Mouse (Mus musculus) gastrocnemius, adult 2 months (tissue): ENCODE results near the gene Gimap1. TPM values are rescaled to one million over a fixed set of nuclear protein-coding genes. Genes with fewer than 3 reads are reported as not detected.

Experiments
- DNase-seq: peaks from one replicate; pipeline ENCODE4 v3.0.0; 2022
- H3K27ac ChIP-seq: fragments of 200-600 bp; 2 replicates; pipeline ENCODE4 v1.8.1; 2022; ENCODE audit warnings: mild to moderate bottlenecking
- H3K4me3 ChIP-seq: fragments of 200-600 bp; 2 replicates; pipeline ENCODE4 v1.8.1; 2022; ENCODE audit warnings: mild to moderate bottlenecking, moderate library complexity
- CTCF ChIP-seq: fragments of 200-600 bp; IDR thresholded peaks from 2 replicates; pipeline ENCODE4 v1.8.1; 2022; ENCODE audit warnings: antibody characterized with exemption, mild to moderate bottlenecking, moderate library complexity
- intact Hi-C: fragments of 180-260 bp; cut with DNase I; formaldehyde crosslinking; loops from one replicate; pipeline ENCODE4 v1.15.1; 2025
- long read RNA-seq, 2 experiments: library from polyadenylated mRNA; stranded (forward); transcript quantifications; one replicate each; pipeline ENCODE4 v2.0.0; 2021
- total RNA-seq, 2 experiments: library from RNA; stranded (reverse); gene quantifications; 2 replicates each; pipeline ENCODE4 v1.2.3; 2021

Gene Gimap1
- 1 to 10 TPM; 2.2 to 2.3 TPM for total RNA-seq
- long read RNA-seq, experiment 1, partial matches to known transcripts: 0 of 3 reads
- long read RNA-seq, experiment 1, other reads (novel, unspliced or antisense): 0 of 3 reads
- long read RNA-seq, experiment 2, transcript Gimap1-201 (3 exons, 1,493 nt): major isoform, 6 of 6 reads
- long read RNA-seq, experiment 2, partial matches to known transcripts: 0 of 6 reads
- long read RNA-seq, experiment 2, other reads (novel, unspliced or antisense): 0 of 6 reads

- Histone ChIP-seq H3K27ac (peak within 1 kb of the TSS; percentile 86), H3K4me3 (peak within 1 kb of the TSS; percentile 72)
- intact Hi-C loops: no loop called here
- TF ChIP-seq CTCF: no peak
- DNase-seq: peak; percentile 41
Observed at GRCm38 (mm10) chr6:48738961-48739779, at the start of gene Gimap1. Gene Gimap1 (plus strand): TSS chr6:48739054.

DNA sequence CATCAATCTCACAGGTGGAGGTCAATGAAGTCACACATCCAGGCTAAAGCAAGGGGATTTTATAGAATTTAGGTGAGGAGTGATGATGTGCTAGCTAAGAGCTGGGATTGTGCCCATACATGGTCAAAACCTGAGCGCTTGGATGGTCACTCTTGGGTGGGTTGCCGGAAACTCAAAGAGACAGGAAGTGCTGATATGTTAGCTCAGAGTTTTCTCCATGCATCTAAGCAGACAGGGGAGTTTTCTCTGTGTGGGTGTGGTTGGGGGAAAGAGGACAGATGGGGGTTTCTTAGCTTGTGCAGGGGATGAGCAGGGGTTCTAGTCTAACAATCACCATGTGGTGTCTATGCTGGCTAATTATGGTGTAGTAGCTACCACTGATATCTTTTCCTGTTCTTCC is 49.5 kb upstream of the Gimap1 start:
- intact Hi-C loops: loop anchor here (10.0 kb wide), 1 partner anchor 55 kb away; the partner anchor contains the start of gene Gimap5
- DNase-seq: no peak
- TF ChIP-seq CTCF: no peak
- Histone ChIP-seq H3K27ac (no peak overlapping the region), H3K4me3 (no peak overlapping the region)

DNA sequence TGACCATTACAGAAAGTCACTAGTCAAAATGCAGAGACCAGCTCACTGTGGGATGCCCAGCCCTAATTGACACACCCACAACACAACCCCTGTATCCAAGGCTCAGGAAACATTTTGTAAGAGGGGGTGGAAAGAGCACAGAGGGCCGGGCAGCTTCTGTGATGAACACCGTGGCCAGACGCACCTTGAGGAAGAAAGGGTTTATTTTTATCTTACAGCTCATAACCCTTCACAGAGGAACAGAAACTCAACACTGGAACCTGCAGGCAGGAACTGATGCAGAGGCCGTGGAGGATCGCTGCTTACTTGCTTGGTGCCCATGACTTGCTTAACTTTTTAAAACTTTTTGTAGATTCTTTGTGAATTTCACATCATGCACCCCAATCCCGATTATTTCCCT is 45.9 kb upstream of the Gimap1 start:
- TF ChIP-seq CTCF: no peak
- intact Hi-C loops: no loop called here
- Histone ChIP-seq H3K27ac (no peak overlapping the region), H3K4me3 (no peak overlapping the region)
- no peak for DNase-seq

- Histone ChIP-seq H3K4me3 (no peak overlapping the region), H3K27ac (peak overlapping the region; percentile 79)
- TF ChIP-seq CTCF: no peak
- intact Hi-C loops: no loop called here
- no peak for DNase-seq
Observed at GRCm38 (mm10) chr6:48696830-48697554, 41.9 kb upstream of the Gimap1 start.

- intact Hi-C loops: no loop called here
- no peak for DNase-seq
- Histone ChIP-seq H3K27ac (peak overlapping the region; percentile 79), H3K4me3 (no peak overlapping the region)
- no peak for TF ChIP-seq CTCF
Observed at GRCm38 (mm10) chr6:48697555-48697930, 41.3 kb upstream of the Gimap1 start.

DNA sequence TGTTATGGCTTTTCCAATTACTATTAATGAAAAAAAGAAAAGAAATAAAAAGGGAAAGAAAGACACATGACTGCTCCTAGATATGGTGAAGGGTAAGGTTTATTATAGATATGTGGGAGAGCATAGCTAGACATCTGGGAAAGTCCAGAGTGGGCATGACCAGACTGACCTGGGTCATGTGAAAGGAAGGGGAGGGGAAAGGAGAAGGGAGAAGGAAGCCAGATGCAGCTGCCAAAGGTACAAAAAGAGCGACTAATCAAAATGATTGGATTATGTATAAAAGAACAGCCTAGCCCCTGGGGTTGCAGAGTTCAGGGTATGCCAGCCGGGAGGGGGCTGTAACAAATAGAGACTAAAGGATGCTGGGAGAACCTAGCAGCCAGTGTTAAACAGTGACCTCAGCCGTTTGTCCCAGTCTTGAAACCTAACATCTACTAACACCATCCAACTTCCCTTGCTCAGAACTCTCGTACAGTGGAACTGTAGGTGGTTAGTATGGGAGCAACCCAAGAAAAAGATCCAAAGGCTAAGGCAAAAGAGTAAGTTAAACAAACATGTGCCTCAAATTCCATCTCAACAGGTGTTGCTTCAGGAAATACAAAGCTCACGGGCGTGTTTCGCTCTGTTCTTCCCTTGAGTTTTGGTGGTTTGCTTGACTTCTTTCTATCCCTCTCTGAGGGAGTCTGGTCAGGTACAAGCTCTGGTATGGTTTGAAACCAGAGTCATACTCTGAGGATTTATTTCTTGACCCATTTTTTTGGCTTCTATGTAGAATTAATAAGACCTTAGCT is 40.6 kb upstream of the Gimap1 start:
- Histone ChIP-seq H3K4me3 (no peak overlapping the region), H3K27ac (peak overlapping the region; percentile 79)
- no peak for TF ChIP-seq CTCF
- no peak for DNase-seq
- intact Hi-C loops: no loop called here

GRCm38 (mm10) chr6:48698888-48699287 is 40.0 kb upstream of the Gimap1 start:
- peak overlapping the region; percentile 79 for H3K27ac ChIP-seq

GRCm38 (mm10) chr6:48700251-48701075 is 38.4 kb upstream of the Gimap1 start:
- Histone ChIP-seq H3K27ac (peak overlapping the region; percentile 87), H3K4me3 (0 out of 2 replicates have a peak overlapping the region, but pooled peaks have one; percentile 15)
- DNase-seq: no peak
- intact Hi-C loops: loop anchor here (5.0 kb wide), 1 partner anchor 47 kb away; the partner anchor contains the start of gene Gimap5
- no peak for TF ChIP-seq CTCF

More at GRCm38 (mm10) chr6:48698888-48699287, 40.0 kb upstream of the Gimap1 start:
- H3K4me3 ChIP-seq: no peak overlapping the region
- intact Hi-C loops: no loop called here
- no peak for DNase-seq
- TF ChIP-seq CTCF: no peak

GRCm38 (mm10) chr6:48702146-48702545 is 36.7 kb upstream of the Gimap1 start:
- Histone ChIP-seq H3K4me3 (no peak overlapping the region), H3K27ac (peak overlapping the region; percentile 87)
- intact Hi-C loops: loop anchor here (5.0 kb wide), 1 partner anchor 45 kb away; the partner anchor contains the start of gene Gimap5
- DNase-seq: no peak
- TF ChIP-seq CTCF: no peak

- Histone ChIP-seq H3K27ac (peak overlapping the region; percentile 87), H3K4me3 (no peak overlapping the region)
- no peak for TF ChIP-seq CTCF
- DNase-seq: no peak
- intact Hi-C loops: loop anchor here (5.0 kb wide), 1 partner anchor 45 kb away; the partner anchor contains the start of gene Gimap5
Observed at GRCm38 (mm10) chr6:48702601-48703000, 36.3 kb upstream of the Gimap1 start.

DNA sequence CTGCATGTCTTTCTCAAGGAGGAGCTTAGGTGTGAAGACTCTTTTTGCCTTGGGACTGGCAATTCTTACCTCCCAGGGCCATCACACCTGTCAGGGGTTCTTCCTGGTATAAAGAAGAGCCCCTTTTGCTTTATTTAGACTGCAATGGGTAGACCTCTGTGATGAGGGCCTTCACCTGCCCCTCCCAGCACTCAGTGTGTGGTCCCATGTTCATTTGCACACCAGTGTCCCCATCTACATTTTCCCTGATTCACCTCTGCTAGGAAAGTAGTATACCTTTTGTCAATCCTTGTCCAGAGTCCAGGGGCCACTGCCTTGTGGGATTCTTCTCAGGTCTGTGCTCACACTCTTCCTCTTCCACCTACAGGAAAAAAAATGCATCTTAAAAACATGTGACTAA is 34.7 kb upstream of the Gimap1 start:
- H3K4me3 ChIP-seq: no peak overlapping the region
- intact Hi-C loops: loop anchor here (5.0 kb wide), 1 partner anchor 43 kb away; the partner anchor contains the start of gene Gimap5
- peak overlapping the region; percentile 58; the same call in 1 of the 2 replicates for H3K27ac ChIP-seq
- no peak for TF ChIP-seq CTCF
- DNase-seq: no peak
